ENCODE assay signal across 27 mouse cellular contexts in the genomic region with DNA sequence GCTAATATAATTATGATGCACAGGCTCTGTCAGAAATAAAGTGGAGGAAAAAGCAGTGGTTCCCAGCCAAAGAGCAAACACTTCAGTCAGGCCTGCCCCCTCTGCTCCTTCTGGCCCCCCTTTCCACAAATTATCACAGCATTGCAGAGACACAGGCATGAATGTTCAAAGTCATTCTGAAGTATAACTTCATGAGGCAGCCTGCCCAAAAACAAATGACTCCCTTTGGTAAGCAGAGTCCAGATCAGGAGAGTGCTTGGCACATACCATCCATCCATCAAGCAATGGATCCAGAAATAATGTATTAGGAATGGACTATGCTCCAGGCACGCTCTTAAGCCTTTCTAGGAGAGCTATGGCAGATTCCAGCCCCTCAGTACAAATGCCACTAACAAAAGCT. TPM values are rescaled to one million over a fixed set of nuclear protein-coding genes. Genes with fewer than 3 reads are reported as not detected.
DNase-seq lines count a peak whose midpoint lies in the region; ATAC-seq lines count a peak whose summit lies in the region.
"Had no signal": no experiment of that assay in that cellular context is flagged by ENCODE, and none has a peak within 500 bp of the region (broad histone marks: within the 10 kb centered on the region; RNA-seq: fewer than 3 reads in every experiment).

No protein-coding gene starts in this region.

- no peak overlapping the region for H3K4me2 ChIP-seq in heart, embryonic 11.5 days
- no peak overlapping the region for H3K4me2 ChIP-seq in heart, embryonic 13.5 days
- H3K4me2 ChIP-seq in heart, embryonic 16.5 days (ENCODE audit: low read depth, low read length): no peak overlapping the region
- no peak overlapping the region for H3K4me2 ChIP-seq in heart, embryonic 12.5 days
- H3K4me2 ChIP-seq in hindbrain, embryonic 15.5 days: no peak overlapping the region
- H3K4me2 ChIP-seq: forebrain, embryonic 13.5 days; hindbrain, embryonic 12.5 days had no signal

- H3K4me3 ChIP-seq in heart, embryonic 11.5 days (ENCODE audit: low read depth, low read length): no peak overlapping the region
- H3K4me3 ChIP-seq in heart, embryonic 13.5 days: no peak overlapping the region
- no peak overlapping the region for H3K4me3 ChIP-seq in heart, embryonic 10.5 days
- H3K4me3 ChIP-seq in heart, embryonic 16.5 days (ENCODE audit: low read length): no peak overlapping the region
- no peak overlapping the region for H3K4me3 ChIP-seq in heart, embryonic 12.5 days
- no peak overlapping the region for H3K4me3 ChIP-seq in hindbrain, embryonic 15.5 days
- H3K4me3 ChIP-seq in hindbrain, embryonic 10.5 days: no peak overlapping the region
- H3K4me3 ChIP-seq: forebrain, embryonic 10.5 days; forebrain, embryonic 13.5 days; hindbrain, embryonic 12.5 days had no signal

- no peaks in the 10 kb centered on the region for H3K27me3 ChIP-seq in heart, embryonic 11.5 days (ENCODE audit: control insufficient read depth, insufficient read depth, low read length)
- H3K27me3 ChIP-seq in heart, embryonic 13.5 days (replicated peaks): no peaks in the 10 kb centered on the region
- H3K27me3 ChIP-seq in heart, embryonic 10.5 days (ENCODE audit: insufficient read depth, poor library complexity, severe bottlenecking): 0 out of 2 replicates have a peak, but pooled peaks cover 6% of the 10 kb centered on the region
- no peaks in the 10 kb centered on the region for H3K27me3 ChIP-seq in heart, embryonic 16.5 days (ENCODE audit: control insufficient read depth, insufficient read depth, low read length)
- H3K27me3 ChIP-seq in heart, embryonic 12.5 days (replicated peaks): no peaks in the 10 kb centered on the region
- no peaks in the 10 kb centered on the region; the same call in 1 of the 2 replicates for H3K27me3 ChIP-seq in hindbrain, embryonic 15.5 days
- no peaks in the 10 kb centered on the region; the same call in 1 of the 2 replicates for H3K27me3 ChIP-seq in hindbrain, embryonic 10.5 days (ENCODE audit: insufficient read depth, poor library complexity, severe bottlenecking)
- H3K27me3 ChIP-seq: CH12.LX; hindbrain, embryonic 12.5 days; Patski had no signal

- no peaks in the 10 kb centered on the region for H3K9me3 ChIP-seq in heart, embryonic 11.5 days (replicated peaks; ENCODE audit: control insufficient read depth, low read length)
- H3K9me3 ChIP-seq in heart, embryonic 13.5 days: no peaks in the 10 kb centered on the region
- H3K9me3 ChIP-seq in heart, embryonic 10.5 days: no peaks in the 10 kb centered on the region
- no peaks in the 10 kb centered on the region for H3K9me3 ChIP-seq in heart, embryonic 16.5 days (replicated peaks; ENCODE audit: control insufficient read depth, low read length)
- H3K9me3 ChIP-seq in heart, embryonic 12.5 days (replicated peaks): no peaks in the 10 kb centered on the region
- H3K9me3 ChIP-seq in hindbrain, embryonic 15.5 days: no peaks in the 10 kb centered on the region
- H3K9me3 ChIP-seq in hindbrain, embryonic 10.5 days: no peaks in the 10 kb centered on the region
- H3K9me3 ChIP-seq: forebrain, embryonic 10.5 days; forebrain, embryonic 13.5 days; hindbrain, embryonic 12.5 days had no signal

- H3K4me1 ChIP-seq in heart, embryonic 11.5 days (ENCODE audit: control insufficient read depth, insufficient read depth, low read length): peaks cover 16% of the 10 kb centered on the region
- peaks cover 22% of the 10 kb centered on the region for H3K4me1 ChIP-seq in heart, embryonic 13.5 days
- peaks cover 21% of the 10 kb centered on the region for H3K4me1 ChIP-seq in heart, embryonic 10.5 days
- H3K4me1 ChIP-seq in heart, embryonic 16.5 days (ENCODE audit: control insufficient read depth, insufficient read depth, low read length): peaks cover 16% of the 10 kb centered on the region
- H3K4me1 ChIP-seq in heart, embryonic 12.5 days (replicated peaks): peaks cover 18% of the 10 kb centered on the region
- peaks cover 25% of the 10 kb centered on the region for H3K4me1 ChIP-seq in hindbrain, embryonic 15.5 days (replicated peaks)
- peaks cover 25% of the 10 kb centered on the region for H3K4me1 ChIP-seq in hindbrain, embryonic 10.5 days (replicated peaks)

- DNase-seq in heart, adult 11 months: peak; percentile 89
- no peak for DNase-seq in heart, embryonic 10.5 days (ENCODE audit: low spot score)
- DNase-seq in hindbrain, embryonic 10.5 days (ENCODE audit: low spot score): no peak
- DNase-seq: adrenal gland, postnatal 10 days; adrenal gland, postnatal 36 days; B cell, adult 2 months; cerebellum, adult 18-20 months; cerebellum, adult 9-10 months; cerebellum, postnatal 14 days; gastrocnemius, postnatal 25 days; heart, postnatal 14 days; kidney, adult 2 months had no signal

- no peak overlapping the region for H3K9ac ChIP-seq in heart, embryonic 11.5 days (ENCODE audit: low read depth, low read length)
- H3K9ac ChIP-seq in heart, embryonic 13.5 days: no peak overlapping the region
- no peak overlapping the region for H3K9ac ChIP-seq in heart, embryonic 16.5 days (ENCODE audit: low read length)
- H3K9ac ChIP-seq in heart, embryonic 12.5 days: no peak overlapping the region
- no peak overlapping the region for H3K9ac ChIP-seq in hindbrain, embryonic 15.5 days
- H3K9ac ChIP-seq: forebrain, embryonic 13.5 days; hindbrain, embryonic 12.5 days had no signal

- no peak for ATAC-seq in heart, embryonic 11.5 days (replicated peaks; ENCODE audit: insufficient number of reproducible peaks, low FRiP score, low TSS enrichment)
- ATAC-seq in heart, embryonic 13.5 days (ENCODE audit: extremely low read depth, insufficient number of reproducible peaks, low FRiP score, low TSS enrichment): no peak
- ATAC-seq in heart, embryonic 16.5 days (replicated peaks; ENCODE audit: extremely low read depth, insufficient read depth, low FRiP score): no peak
- no peak for ATAC-seq in heart, embryonic 12.5 days (ENCODE audit: insufficient number of reproducible peaks, low FRiP score)
- ATAC-seq in hindbrain, embryonic 15.5 days (ENCODE audit: low FRiP score, low read depth): no peak; the same call in 1 of the 2 replicates
- ATAC-seq: forebrain, embryonic 13.5 days; forebrain, embryonic 16.5 days; intestine, postnatal 0 days; Patski had no signal

- WGBS in heart, embryonic 11.5 days (ENCODE audit: insufficient replicate concordance): 42% methylated on average over 1 of the region's 1 CpGs
- 42% methylated on average over 1 of the region's 1 CpGs for WGBS in heart, embryonic 13.5 days
- 65% methylated on average over 1 of the region's 1 CpGs for WGBS in heart, embryonic 10.5 days
- 47% methylated on average over 1 of the region's 1 CpGs for WGBS in heart, embryonic 16.5 days
- 57% methylated on average over 1 of the region's 1 CpGs for WGBS in heart, embryonic 12.5 days
- 35% methylated on average over 1 of the region's 1 CpGs for WGBS in hindbrain, embryonic 15.5 days
- 70% methylated on average over 1 of the region's 1 CpGs for WGBS in hindbrain, embryonic 10.5 days

- H3K36me3 ChIP-seq in heart, embryonic 11.5 days (ENCODE audit: control insufficient read depth, insufficient read depth, low read length): no peaks in the 10 kb centered on the region
- no peaks in the 10 kb centered on the region for H3K36me3 ChIP-seq in heart, embryonic 13.5 days
- H3K36me3 ChIP-seq in heart, embryonic 10.5 days: no peaks in the 10 kb centered on the region
- no peaks in the 10 kb centered on the region for H3K36me3 ChIP-seq in heart, embryonic 16.5 days (ENCODE audit: control insufficient read depth, insufficient read depth)
- H3K36me3 ChIP-seq in heart, embryonic 12.5 days: no peaks in the 10 kb centered on the region
- no peaks in the 10 kb centered on the region for H3K36me3 ChIP-seq in hindbrain, embryonic 15.5 days
- no peaks in the 10 kb centered on the region for H3K36me3 ChIP-seq in hindbrain, embryonic 10.5 days
- H3K36me3 ChIP-seq: forebrain, embryonic 10.5 days; G1E; hindbrain, embryonic 12.5 days had no signal

- no peak overlapping the region for H3K27ac ChIP-seq in heart, embryonic 11.5 days (ENCODE audit: low read depth, low read length)
- H3K27ac ChIP-seq in heart, embryonic 13.5 days (replicated peaks): peak overlapping the region; percentile 50
- no peak overlapping the region for H3K27ac ChIP-seq in heart, embryonic 10.5 days
- peak overlapping the region; percentile 49 for H3K27ac ChIP-seq in heart, embryonic 16.5 days (ENCODE audit: low read length)
- H3K27ac ChIP-seq in heart, embryonic 12.5 days (ENCODE audit: poor library complexity, severe bottlenecking): no peak overlapping the region
- 0 out of 2 replicates have a peak overlapping the region, but pooled peaks have one; percentile 51 for H3K27ac ChIP-seq in hindbrain, embryonic 15.5 days (replicated peaks)
- H3K27ac ChIP-seq in hindbrain, embryonic 10.5 days: no peak overlapping the region
- H3K27ac ChIP-seq: forebrain, embryonic 10.5 days; forebrain, embryonic 13.5 days; kidney, postnatal 0 days had no signal

RNA-seq across cellular contexts. Expression of a gene that starts 24.3 kb away (rescaled TPM):
- polyA plus RNA-seq in heart, embryonic 11.5 days (2014; fragmentation: Nextera tagmentation; extraction: Ambion mirVana): 0.80 and 0.92 TPM in 2 replicates
- polyA plus RNA-seq in heart, embryonic 13.5 days (2015; fragmentation: Nextera tagmentation; extraction: Ambion mirVana): 1.5 and 1.9 TPM in 2 replicates
- polyA plus RNA-seq in heart, embryonic 10.5 days (2016; fragmentation: Nextera tagmentation; extraction: Ambion mirVana): 0.58 and 1.3 TPM in 2 replicates
- polyA plus RNA-seq in heart, embryonic 16.5 days (2015; fragmentation: Nextera tagmentation; extraction: Ambion mirVana): 0.74 and 1.2 TPM in 2 replicates
- 0.94 and 1.1 TPM in 2 replicates for polyA plus RNA-seq in heart, embryonic 12.5 days (2016; fragmentation: Nextera tagmentation; extraction: Ambion mirVana)
- 0.17 and 0.38 TPM in 2 replicates for polyA plus RNA-seq in hindbrain, embryonic 15.5 days (2015; fragmentation: Nextera tagmentation; extraction: Ambion mirVana)
- 0.86 and 1.7 TPM in 2 replicates for polyA plus RNA-seq in hindbrain, embryonic 10.5 days (2016; fragmentation: Nextera tagmentation; extraction: Ambion mirVana)
- polyA plus RNA-seq: G1E; intestine, embryonic 14.5 days; intestine, postnatal 0 days; Patski had no signal

Comparison
In these comparisons a context has a peak if more than half of its experiments do, and no peak if none do; other contexts are left out.
1. H3K27ac ChIP-seq: peak in heart, embryonic 13.5 days (single experiment), heart, embryonic 16.5 days (single experiment) and hindbrain, embryonic 15.5 days (single experiment); none in heart, embryonic 11.5 days (single experiment), heart, embryonic 10.5 days (single experiment), heart, embryonic 12.5 days (single experiment) and hindbrain, embryonic 10.5 days (single experiment).